Mouse (Mus musculus) E14TG2a.4 (cell line): Measurements from ENCODE around the gene Scn10a.

Experiments
- H3K27me3 ChIP-seq: 2 replicates; pipeline ENCODE4 v1.6.1; 2014; ENCODE audit warnings: low read length, control low read depth; ENCODE audit not compliant: insufficient read depth
- H3K36me3 ChIP-seq: 2 replicates; pipeline ENCODE4 v1.6.1; 2014; ENCODE audit warnings: low read length, control low read depth; ENCODE audit not compliant: insufficient read depth
- H3K4me1 ChIP-seq: replicated peaks from 2 replicates; pipeline ENCODE4 v1.6.1; 2014; ENCODE audit warnings: low read depth, low read length, control low read depth
- H3K4me3 ChIP-seq: replicated peaks from 2 replicates; pipeline ENCODE4 v1.5.1; 2014; ENCODE audit warnings: mild to moderate bottlenecking, low read length
- H3K9me3 ChIP-seq: 2 replicates; pipeline ENCODE4 v1.6.1; 2014; ENCODE audit warnings: low read length, control low read depth
- CTCF ChIP-seq: conservative IDR thresholded peaks from 2 replicates; pipeline ENCODE4 v1.5.1; 2014; ENCODE audit warnings: low read length
- NANOG ChIP-seq: IDR thresholded peaks from 2 replicates; pipeline ENCODE4 v1.6.1; 2014; ENCODE audit warnings: borderline replicate concordance, low read length, mixed read lengths
- POU5F1 ChIP-seq: IDR thresholded peaks from 2 replicates; pipeline ENCODE4 v1.6.1; 2014; ENCODE audit warnings: low read length, borderline replicate concordance

The Scn10a gene

GRCm38 (mm10) chr9:119566214-119566613 lies 152.9 kb downstream of the Scn10a start:
- peaks cover 98% of the 10 kb centered on the region for H3K27me3 ChIP-seq
- peak overlapping the region; percentile 55 for H3K4me3 ChIP-seq
- no peak for TF ChIP-seq CTCF
- TF ChIP-seq POU5F1 = no peak
- no peak for TF ChIP-seq NANOG
- H3K4me1 ChIP-seq = peaks cover 69% of the 10 kb centered on the region
- no peaks in the 10 kb centered on the region for H3K36me3 ChIP-seq
- H3K9me3 ChIP-seq = 0 out of 2 replicates have a peak, but pooled peaks cover 5% of the 10 kb centered on the region

- Histone ChIP-seq H3K9me3 (0 out of 2 replicates have a peak, but pooled peaks cover 5% of the 10 kb centered on the region), H3K27me3 (peaks cover 98% of the 10 kb centered on the region), H3K4me1 (peaks cover 65% of the 10 kb centered on the region), H3K36me3 (no peaks in the 10 kb centered on the region), H3K4me3 (no peak overlapping the region)
- TF ChIP-seq POU5F1 (no peak), NANOG (no peak), CTCF (no peak)
These were observed 154.3 kb downstream of the Scn10a start for GRCm38 (mm10) chr9:119564803-119565202.

DNA sequence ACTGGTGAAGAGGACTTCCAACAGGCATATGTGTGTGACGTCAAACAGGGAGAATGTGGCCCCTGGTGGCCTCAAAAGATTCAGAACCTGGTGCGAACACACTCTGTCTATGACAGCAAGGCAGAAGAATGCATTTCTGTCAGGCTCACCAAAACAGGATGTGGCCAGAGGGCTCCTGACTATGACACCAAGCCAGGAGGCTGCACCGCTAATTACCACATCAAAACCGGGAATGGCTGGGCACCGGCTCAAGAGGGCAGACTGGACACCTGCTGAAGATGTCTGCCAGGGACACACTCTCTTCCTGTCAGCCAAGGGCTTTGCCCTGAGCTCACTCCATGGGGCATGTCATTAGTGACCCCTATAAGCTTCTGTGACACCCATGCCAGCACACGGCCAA lies 155.5 kb downstream of the Scn10a start:
- 0 out of 2 replicates have a peak, but pooled peaks cover 5% of the 10 kb centered on the region for H3K9me3 ChIP-seq
- TF ChIP-seq POU5F1 = no peak
- TF ChIP-seq CTCF = no peak
- no peak for TF ChIP-seq NANOG
- H3K4me3 ChIP-seq = no peak overlapping the region
- no peaks in the 10 kb centered on the region for H3K36me3 ChIP-seq
- peaks cover 69% of the 10 kb centered on the region for H3K4me1 ChIP-seq
- peaks cover 94% of the 10 kb centered on the region for H3K27me3 ChIP-seq

DNA sequence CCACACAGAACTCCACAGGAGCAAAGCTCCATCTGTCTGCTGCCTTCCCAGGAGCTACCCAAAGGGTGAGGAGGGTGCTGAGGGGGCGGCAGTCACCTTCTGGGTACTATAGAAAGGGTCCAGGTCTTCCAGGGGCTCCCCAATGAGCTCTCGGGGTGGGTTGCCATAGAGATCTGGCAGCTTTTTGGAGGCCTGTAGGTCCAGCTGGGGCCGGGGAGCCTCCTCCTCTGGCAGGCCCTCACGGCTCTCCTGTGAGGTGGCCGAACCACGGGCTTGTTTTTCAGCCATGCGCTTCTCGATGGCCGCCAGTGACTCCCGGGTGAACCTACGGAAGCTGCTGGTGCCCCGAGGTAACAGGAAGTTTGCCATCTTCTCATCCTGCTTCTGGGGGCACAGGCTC lies 156.9 kb downstream of the Scn10a start:
- 0 out of 2 replicates have a peak, but pooled peaks cover under 1% of the 10 kb centered on the region for H3K9me3 ChIP-seq
- peaks cover 80% of the 10 kb centered on the region for H3K27me3 ChIP-seq
- H3K36me3 ChIP-seq = no peaks in the 10 kb centered on the region
- H3K4me1 ChIP-seq = peaks cover 62% of the 10 kb centered on the region
- H3K4me3 ChIP-seq = peak overlapping the region; percentile 4; the same call in 1 of the 2 replicates
- TF ChIP-seq CTCF (no peak), NANOG (no peak), POU5F1 (no peak)

DNA sequence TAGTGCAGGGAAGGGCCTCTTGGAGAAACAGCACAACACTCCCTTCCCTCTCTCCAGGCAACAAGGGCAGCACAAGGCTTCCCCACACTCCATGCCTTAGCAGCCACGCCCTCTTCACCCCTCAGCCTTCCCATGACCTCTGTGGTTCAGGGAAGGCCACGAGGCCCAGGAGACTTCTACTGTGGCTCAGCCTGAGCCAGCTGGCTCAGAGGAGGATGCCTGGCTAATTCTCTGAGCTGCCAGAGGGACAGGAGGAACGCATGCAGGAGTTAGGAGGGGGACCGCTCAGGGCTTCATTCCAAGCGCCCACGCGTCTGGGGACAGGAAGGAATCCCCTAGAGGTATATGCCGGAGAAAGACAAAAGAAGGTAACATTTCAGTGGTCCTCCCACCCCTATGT lies 157.4 kb downstream of the Scn10a start:
- no peaks in the 10 kb centered on the region for H3K36me3 ChIP-seq

DNA sequence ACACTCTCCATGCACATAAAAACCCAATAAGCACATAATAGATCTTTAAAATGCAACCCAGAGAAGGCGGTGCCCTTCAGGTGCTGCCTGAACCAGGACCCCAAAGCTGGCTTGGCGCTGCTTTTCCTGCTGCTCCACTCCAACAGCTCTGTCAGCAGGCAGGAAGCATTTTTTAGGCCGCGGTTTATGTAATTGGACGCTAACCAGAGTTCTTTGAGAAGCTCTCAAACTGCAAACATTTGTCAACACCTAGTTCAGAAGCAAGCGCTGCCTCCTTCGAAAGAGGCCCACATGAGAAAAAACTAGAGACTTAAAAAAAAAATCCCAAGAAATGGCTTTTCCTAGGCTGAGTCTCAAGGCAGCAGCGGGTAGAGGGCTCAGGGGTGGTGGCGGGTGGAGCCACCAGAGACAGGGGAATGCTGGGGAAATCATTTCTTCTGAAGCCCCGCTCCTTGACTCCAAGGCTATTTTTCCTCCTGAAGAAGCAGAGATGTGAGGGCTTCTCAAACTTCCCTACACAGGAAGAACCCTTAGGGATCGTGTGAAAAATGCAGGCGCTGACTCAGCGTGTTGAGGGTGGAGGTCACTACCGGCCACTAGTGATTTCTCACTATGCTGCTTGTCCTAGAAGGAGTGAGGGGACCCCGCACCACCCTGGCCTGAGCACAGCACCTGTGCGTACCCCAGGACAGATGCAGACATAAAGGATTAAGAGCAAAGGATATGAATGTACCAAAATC lies 159.4 kb downstream of the Scn10a start:
- peaks cover 68% of the 10 kb centered on the region for H3K27me3 ChIP-seq
- no peaks in the 10 kb centered on the region for H3K36me3 ChIP-seq
- H3K4me3 ChIP-seq = 0 out of 2 replicates have a peak overlapping the region, but pooled peaks have one; percentile 48
- TF ChIP-seq CTCF = no peak
- no peaks in the 10 kb centered on the region for H3K9me3 ChIP-seq
- H3K4me1 ChIP-seq = peaks cover 38% of the 10 kb centered on the region

More for the DNA sequence above, 157.4 kb downstream of the Scn10a start:
- Histone ChIP-seq H3K4me1 (peaks cover 58% of the 10 kb centered on the region), H3K9me3 (no peaks in the 10 kb centered on the region), H3K27me3 (peaks cover 79% of the 10 kb centered on the region), H3K4me3 (peak overlapping the region; percentile 23; the same call in 1 of the 2 replicates)
- TF ChIP-seq NANOG = no peak
- no peak for TF ChIP-seq CTCF
- TF ChIP-seq POU5F1 = no peak
